Mouse (Mus musculus): ENCODE measurements around the gene Rbfox3. TPM values are rescaled to one million over a fixed set of nuclear protein-coding genes. Genes with fewer than 3 reads are reported as not detected.

Gene Rbfox3
- polyA plus RNA-seq, 1 experiment from 2014 or later = 0.82 TPM

GRCm38 (mm10) chr11:118759228-118759627 is 152.2 kb downstream of the Rbfox3 start:
- H3K36me3 ChIP-seq (ENCODE audit: insufficient read depth, low read length) = no peaks in the 10 kb centered on the region
- no peaks in the 10 kb centered on the region for H3K27me3 ChIP-seq (ENCODE audit: insufficient read depth, low read length)
- no peak for ATAC-seq (replicated peaks; ENCODE audit: low FRiP score, low read depth)
- no peaks in the 10 kb centered on the region for H3K9me3 ChIP-seq (replicated peaks; ENCODE audit: low read length)
- DNase-seq (ENCODE audit: low spot score) = no peak
- H3K9ac ChIP-seq (ENCODE audit: low read depth, low read length) = no peak overlapping the region
- no peak overlapping the region for H3K4me2 ChIP-seq (ENCODE audit: low read length)
- H3K4me1 ChIP-seq (replicated peaks; ENCODE audit: insufficient read depth, low read length) = no peaks in the 10 kb centered on the region
- TF ChIP-seq CTCF (IDR thresholded peaks at IDR 0.05; ENCODE audit: low read depth) = no peak
- no peak overlapping the region for H3K4me3 ChIP-seq (replicated peaks; ENCODE audit: low read depth, low read length)
- 88% methylated on average over 8 of the region's 8 CpGs for WGBS
- H3K27ac ChIP-seq = no peak overlapping the region

GRCm38 (mm10) chr11:118758277-118758990 is 153.0 kb downstream of the Rbfox3 start:
- Histone ChIP-seq H3K36me3 (ENCODE audit: insufficient read depth, low read length) (no peaks in the 10 kb centered on the region), H3K27ac (no peak overlapping the region), H3K9ac (ENCODE audit: low read depth, low read length) (no peak overlapping the region), H3K4me2 (ENCODE audit: low read length) (no peak overlapping the region), H3K9me3 (replicated peaks; ENCODE audit: low read length) (no peaks in the 10 kb centered on the region), H3K4me1 (replicated peaks; ENCODE audit: insufficient read depth, low read length) (no peaks in the 10 kb centered on the region), H3K4me3 (replicated peaks; ENCODE audit: low read depth, low read length) (no peak overlapping the region), H3K27me3 (ENCODE audit: insufficient read depth, low read length) (no peaks in the 10 kb centered on the region)
- no peak for DNase-seq (ENCODE audit: low spot score)
- no peak for TF ChIP-seq CTCF (IDR thresholded peaks at IDR 0.05; ENCODE audit: low read depth)
- WGBS = 81% methylated on average over 10 of the region's 10 CpGs
- ATAC-seq (replicated peaks; ENCODE audit: low FRiP score, low read depth) = no peak

GRCm38 (mm10) chr11:118757488-118757887 is 153.9 kb downstream of the Rbfox3 start:
- Histone ChIP-seq H3K9me3 (replicated peaks; ENCODE audit: low read length) (no peaks in the 10 kb centered on the region), H3K4me2 (ENCODE audit: low read length) (no peak overlapping the region), H3K36me3 (ENCODE audit: insufficient read depth, low read length) (no peaks in the 10 kb centered on the region), H3K27ac (no peak overlapping the region), H3K4me3 (replicated peaks; ENCODE audit: low read depth, low read length) (no peak overlapping the region), H3K4me1 (replicated peaks; ENCODE audit: insufficient read depth, low read length) (no peaks in the 10 kb centered on the region), H3K27me3 (ENCODE audit: insufficient read depth, low read length) (no peaks in the 10 kb centered on the region), H3K9ac (ENCODE audit: low read depth, low read length) (no peak overlapping the region)
- TF ChIP-seq CTCF (IDR thresholded peaks at IDR 0.05; ENCODE audit: low read depth) = no peak
- ATAC-seq (replicated peaks; ENCODE audit: low FRiP score, low read depth) = no peak
- DNase-seq (ENCODE audit: low spot score) = no peak
- WGBS = 75% methylated on average over 1 of the region's 1 CpGs

- no peaks in the 10 kb centered on the region for H3K9me3 ChIP-seq (replicated peaks; ENCODE audit: low read length)
- DNase-seq (ENCODE audit: low spot score) = no peak
- no peaks in the 10 kb centered on the region for H3K27me3 ChIP-seq (ENCODE audit: insufficient read depth, low read length)
- no peak overlapping the region for H3K27ac ChIP-seq
- no peaks in the 10 kb centered on the region for H3K36me3 ChIP-seq (ENCODE audit: insufficient read depth, low read length)
- H3K9ac ChIP-seq (ENCODE audit: low read depth, low read length) = no peak overlapping the region
- no peak for TF ChIP-seq CTCF (IDR thresholded peaks at IDR 0.05; ENCODE audit: low read depth)
- ATAC-seq (replicated peaks; ENCODE audit: low FRiP score, low read depth) = no peak
- no peak overlapping the region for H3K4me2 ChIP-seq (ENCODE audit: low read length)
- H3K4me3 ChIP-seq (replicated peaks; ENCODE audit: low read depth, low read length) = no peak overlapping the region
- H3K4me1 ChIP-seq (replicated peaks; ENCODE audit: insufficient read depth, low read length) = no peaks in the 10 kb centered on the region
- 80% methylated on average over 17 of the region's 17 CpGs for WGBS
Measured at GRCm38 (mm10) chr11:118755003-118755402, 156.4 kb downstream of the Rbfox3 start.

GRCm38 (mm10) chr11:118754535-118754934 is 156.9 kb downstream of the Rbfox3 start:
- no peaks in the 10 kb centered on the region for H3K27me3 ChIP-seq (ENCODE audit: insufficient read depth, low read length)
- no peak overlapping the region for H3K4me2 ChIP-seq (ENCODE audit: low read length)
- no peak overlapping the region for H3K4me3 ChIP-seq (replicated peaks; ENCODE audit: low read depth, low read length)
- DNase-seq (ENCODE audit: low spot score) (no peak), ATAC-seq (replicated peaks; ENCODE audit: low FRiP score, low read depth) (no peak)
- H3K36me3 ChIP-seq (ENCODE audit: insufficient read depth, low read length) = no peaks in the 10 kb centered on the region
- no peak overlapping the region for H3K27ac ChIP-seq
- no peak overlapping the region for H3K9ac ChIP-seq (ENCODE audit: low read depth, low read length)
- no peaks in the 10 kb centered on the region for H3K9me3 ChIP-seq (replicated peaks; ENCODE audit: low read length)
- no peak for TF ChIP-seq CTCF (IDR thresholded peaks at IDR 0.05; ENCODE audit: low read depth)
- WGBS = 45% methylated on average over 4 of the region's 4 CpGs
- H3K4me1 ChIP-seq (replicated peaks; ENCODE audit: insufficient read depth, low read length) = no peaks in the 10 kb centered on the region

GRCm38 (mm10) chr11:118751879-118752616 is 159.3 kb downstream of the Rbfox3 start:
- 58% methylated on average over 7 of the region's 7 CpGs for whole genome bisulfite sequencing
- no peak for ATAC-seq (replicated peaks; ENCODE audit: low FRiP score, low read depth)

More at GRCm38 (mm10) chr11:118751879-118752616, 159.3 kb downstream of the Rbfox3 start:
- Histone ChIP-seq H3K9me3 (replicated peaks; ENCODE audit: low read length) (no peaks in the 10 kb centered on the region), H3K27me3 (ENCODE audit: insufficient read depth, low read length) (peaks cover 2% of the 10 kb centered on the region; the same call in 1 of the 2 replicates), H3K4me1 (replicated peaks; ENCODE audit: insufficient read depth, low read length) (no peaks in the 10 kb centered on the region), H3K4me2 (ENCODE audit: low read length) (no peak overlapping the region), H3K9ac (ENCODE audit: low read depth, low read length) (no peak overlapping the region), H3K36me3 (ENCODE audit: insufficient read depth, low read length) (no peaks in the 10 kb centered on the region), H3K27ac (no peak overlapping the region), H3K4me3 (replicated peaks; ENCODE audit: low read depth, low read length) (no peak overlapping the region)
- no peak for TF ChIP-seq CTCF (IDR thresholded peaks at IDR 0.05; ENCODE audit: low read depth)
- DNase-seq (ENCODE audit: low spot score) = no peak

Measured in kidney, postnatal 0 days (tissue).